Mouse (Mus musculus) heart, postnatal 0 days (tissue): ENCODE measurements around the gene Aloxe3.

Experiments used
- CTCF ChIP-seq: IDR thresholded peaks from 2 replicates; pipeline ENCODE4 v1.5.1; 2016; ENCODE audit warnings: antibody characterized with exemption, control low read depth, low read depth
- EP300 ChIP-seq: IDR thresholded peaks from 2 replicates; pipeline ENCODE4 v1.6.1; 2016; ENCODE audit warnings: antibody characterized with exemption, low read depth

DNA sequence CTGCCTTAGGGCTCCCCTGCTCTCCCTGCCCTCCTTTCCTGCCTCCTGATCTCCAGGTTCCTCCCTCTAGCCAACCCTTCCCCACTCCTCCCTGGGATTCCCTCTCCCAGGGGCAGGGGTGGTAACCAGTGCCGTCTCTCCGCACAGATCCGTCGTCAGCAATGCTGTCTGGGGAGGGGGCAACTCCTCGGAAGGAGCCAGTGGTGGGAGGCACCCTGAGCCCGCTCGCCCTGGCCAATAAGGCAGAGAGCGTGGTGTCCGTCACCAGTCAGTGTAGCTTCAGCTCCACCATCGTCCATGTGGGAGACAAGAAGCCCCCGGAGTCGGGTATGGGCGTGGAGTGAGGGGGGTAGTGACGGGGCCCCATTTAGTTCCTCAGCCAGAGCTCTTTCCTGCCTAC is 21.2 kb upstream of the Aloxe3 start:
- TF ChIP-seq EP300: no peak
- TF ChIP-seq CTCF: no peak
